Mouse (Mus musculus): ENCODE results near the gene Gstm5.
"Not testable (repeated sequence)": the region's sequence is repeated elsewhere in the genome, so short reads cannot be mapped to it uniquely, and the experiment has no call there.

Gene Gstm5

GRCm38 (mm10) chr3:107873335-107874251, 22.0 kb upstream of the Gstm5 start:
- no peak for DNase-seq (ENCODE audit: low spot score)

DNA sequence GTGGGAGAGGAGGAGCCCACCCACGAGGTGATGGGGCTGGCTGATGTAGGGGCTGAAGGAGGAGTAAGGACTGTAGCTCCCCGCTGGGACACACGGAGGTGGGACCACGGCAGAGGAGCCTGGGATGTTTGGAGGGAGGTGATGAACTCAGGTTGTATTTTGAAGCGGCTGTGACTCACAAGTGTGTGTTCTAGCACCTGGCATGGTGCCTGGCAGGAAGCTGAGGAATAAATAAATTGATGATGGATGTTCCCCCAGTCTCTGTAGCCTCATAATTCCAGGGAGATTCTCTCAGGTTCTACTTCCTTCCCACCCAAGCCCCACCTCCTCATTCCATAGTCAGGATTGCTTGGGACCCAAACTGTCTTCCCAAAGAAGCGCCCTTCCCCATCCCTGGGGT, 20.4 kb upstream of the Gstm5 start:
- no peak for DNase-seq (ENCODE audit: low spot score)

DNA sequence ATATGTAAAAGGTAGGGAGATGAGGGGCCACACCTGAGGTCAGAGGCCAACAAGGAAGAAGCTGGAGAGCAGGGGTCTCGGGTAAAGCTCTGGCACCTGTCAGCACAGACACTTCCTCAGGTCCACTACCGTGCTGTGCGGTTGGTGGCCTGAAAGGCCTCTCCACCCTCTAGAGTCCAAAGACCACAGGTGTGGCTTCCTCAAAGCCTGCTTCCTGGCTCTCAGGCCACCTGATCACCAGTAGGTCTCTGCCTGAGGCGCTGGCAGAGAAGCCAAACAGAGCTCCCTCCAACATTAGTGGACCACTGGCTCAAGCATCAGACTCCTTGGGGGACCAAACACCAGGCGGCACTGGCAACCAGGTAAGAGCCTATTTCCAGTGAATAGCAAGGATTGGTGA, 18.6 kb upstream of the Gstm5 start, which contains the start of gene Eps8l3:
TSS of gene Eps8l3 (plus strand) at position 225 of the 400 bp plus-strand sequence.
- DNase-seq (ENCODE audit: low spot score) = no peak

DNA sequence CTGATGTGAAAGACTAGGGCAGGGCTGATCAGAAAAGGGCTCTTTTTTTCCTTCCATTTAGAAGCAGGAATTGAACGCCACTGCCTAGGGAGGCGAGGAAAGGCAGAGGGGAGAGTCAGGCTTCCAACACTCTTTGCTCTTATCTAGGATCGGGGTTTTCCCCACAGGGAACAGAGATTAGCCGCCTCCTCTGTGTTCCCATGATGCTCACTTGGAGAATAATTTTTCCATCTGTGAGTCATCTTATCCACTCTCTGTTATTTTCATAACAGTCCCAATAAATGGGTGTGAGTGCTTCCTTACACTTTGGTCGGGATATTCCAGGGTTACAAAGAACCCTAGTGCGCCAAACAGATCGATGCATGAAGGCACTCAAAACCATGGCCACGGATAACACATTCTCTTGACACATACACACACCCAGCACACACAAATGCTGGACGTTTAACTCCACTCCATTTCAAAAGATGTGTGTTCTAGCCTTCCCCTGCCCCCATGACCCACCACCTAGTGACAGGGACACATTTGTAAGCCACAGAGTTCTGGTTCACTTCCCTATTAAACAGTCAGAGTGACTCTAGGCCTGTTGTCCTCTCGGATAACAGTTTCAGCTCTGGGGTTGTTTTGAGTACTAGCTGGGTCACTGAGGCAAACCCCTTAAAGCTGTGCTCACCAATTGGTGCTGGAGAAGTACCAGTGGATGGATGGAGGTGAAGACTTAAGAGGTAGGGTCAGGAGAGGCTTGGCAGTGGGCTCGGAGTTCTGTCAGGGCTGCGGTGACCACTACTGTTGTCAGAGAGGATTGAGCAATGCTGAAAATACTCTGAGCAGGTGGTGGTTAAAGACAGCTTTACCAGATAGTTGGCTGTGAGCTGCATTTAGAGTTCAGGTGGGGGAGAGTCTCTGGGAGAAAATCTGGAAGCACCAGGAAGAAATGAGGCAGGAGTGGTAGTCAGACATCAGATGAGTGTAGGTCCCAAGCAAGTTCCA, 17.6 kb upstream of the Gstm5 start:
- no peak for DNase-seq (ENCODE audit: low spot score)

DNA sequence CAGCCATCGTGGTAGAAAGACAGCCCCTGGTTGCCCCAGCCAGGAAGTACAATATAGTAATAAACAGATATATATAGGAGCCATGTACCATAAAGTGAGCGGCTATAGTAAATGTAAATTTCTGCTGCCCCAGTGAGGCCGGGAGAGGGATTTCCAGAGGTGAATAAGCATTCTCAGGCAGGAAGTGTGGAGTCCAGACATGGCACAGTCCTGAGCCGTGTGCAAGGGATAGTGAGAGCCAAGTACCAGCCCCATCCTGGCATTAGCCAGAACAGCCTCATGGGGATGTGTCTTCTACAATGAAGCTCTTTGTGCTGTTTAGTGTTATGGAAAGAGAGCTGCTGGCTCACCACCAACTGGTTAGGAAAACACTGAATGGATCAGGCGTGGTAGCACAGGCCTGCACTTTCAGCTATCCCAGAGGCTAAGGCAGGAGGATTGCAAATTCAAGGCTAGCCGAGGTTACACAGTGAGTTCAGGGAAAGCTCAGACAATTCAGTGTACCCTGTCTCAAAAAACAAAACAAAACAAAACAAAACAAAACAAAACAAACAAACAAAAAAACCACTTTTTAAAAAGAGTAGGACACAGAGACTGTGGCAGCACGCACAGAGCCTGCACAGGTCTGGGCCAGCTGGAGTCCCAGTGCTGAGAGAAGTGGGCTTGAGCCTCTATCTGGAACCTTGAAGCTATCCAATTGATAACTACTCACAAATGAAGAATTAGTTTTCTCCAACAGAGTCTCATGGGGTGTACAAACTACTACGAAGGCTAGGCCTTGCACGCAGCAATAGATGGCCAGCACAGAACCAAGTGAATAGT, 7.7 kb upstream of the Gstm5 start:
- DNase-seq (ENCODE audit: low spot score) = no peak

- DNase-seq (ENCODE audit: low spot score) = not testable (repeated sequence)
Observed at GRCm38 (mm10) chr3:107889236-107889635, 6.4 kb upstream of the Gstm5 start.

DNA sequence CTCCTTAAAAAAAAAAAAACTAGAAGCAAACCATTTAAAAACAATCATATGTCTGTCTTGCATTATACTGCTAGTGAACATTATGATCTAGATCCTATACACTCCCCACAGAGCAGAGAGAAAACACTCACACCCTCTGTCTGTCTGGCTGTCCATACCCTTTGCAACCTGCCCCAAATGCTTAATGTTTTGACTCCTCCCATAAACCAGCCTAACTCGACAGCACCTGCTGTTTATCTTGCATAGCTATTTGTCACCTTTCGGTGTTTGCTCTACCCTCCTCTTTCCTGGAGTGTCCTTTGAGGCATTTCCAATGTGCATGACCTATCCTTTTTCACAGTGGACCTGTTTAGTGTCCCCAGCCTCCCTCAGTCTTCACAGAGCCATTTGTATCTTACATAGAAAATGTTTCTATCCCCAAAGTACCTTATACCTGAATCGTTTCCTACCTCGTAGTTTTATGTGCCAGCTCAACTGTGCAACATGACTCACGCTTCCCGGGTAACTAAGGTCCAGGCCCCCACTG, 364 bp upstream of the Gstm5 start:
- DNase-seq (ENCODE audit: low spot score) = peak; percentile 38

GRCm38 (mm10) chr3:107898691-107899090, 3.1 kb downstream of the Gstm5 start:
- DNase-seq (ENCODE audit: low spot score) = no peak

DNA sequence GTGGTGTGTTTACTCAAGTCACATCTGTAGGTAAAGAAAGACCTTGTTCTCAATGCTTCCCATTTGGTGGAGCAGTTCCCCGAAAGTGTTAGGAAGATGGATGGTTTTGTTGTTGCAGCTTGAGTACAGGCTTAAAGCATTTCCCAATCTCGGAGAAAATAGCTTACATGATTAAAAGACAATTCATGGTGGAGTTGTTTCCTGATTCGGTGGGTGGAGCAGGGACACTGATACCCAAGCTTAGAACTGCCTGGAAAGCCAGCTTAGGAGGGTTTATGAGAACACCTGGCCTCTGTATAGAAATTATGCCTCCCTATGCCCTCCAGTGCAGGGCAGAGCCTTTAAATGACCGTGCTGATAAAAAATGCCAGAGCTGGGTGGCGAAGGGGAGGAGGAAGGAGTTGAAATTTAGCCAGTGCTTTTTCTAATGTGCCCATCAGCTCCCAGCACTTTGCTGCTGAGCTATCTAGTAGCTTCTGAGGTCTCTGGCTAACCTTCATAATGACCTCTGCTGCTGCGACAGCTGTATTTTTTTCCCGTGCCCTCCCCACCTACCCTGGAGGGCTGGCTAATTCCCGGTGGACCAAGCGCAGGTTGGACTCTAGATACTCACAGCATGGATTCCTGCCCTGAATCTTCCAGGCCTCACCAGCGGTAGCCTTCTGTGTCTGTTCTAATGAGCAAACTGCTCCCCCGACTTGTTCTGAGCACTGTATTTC, 5.5 kb downstream of the Gstm5 start:
- DNase-seq (ENCODE audit: low spot score) = no peak

DNA sequence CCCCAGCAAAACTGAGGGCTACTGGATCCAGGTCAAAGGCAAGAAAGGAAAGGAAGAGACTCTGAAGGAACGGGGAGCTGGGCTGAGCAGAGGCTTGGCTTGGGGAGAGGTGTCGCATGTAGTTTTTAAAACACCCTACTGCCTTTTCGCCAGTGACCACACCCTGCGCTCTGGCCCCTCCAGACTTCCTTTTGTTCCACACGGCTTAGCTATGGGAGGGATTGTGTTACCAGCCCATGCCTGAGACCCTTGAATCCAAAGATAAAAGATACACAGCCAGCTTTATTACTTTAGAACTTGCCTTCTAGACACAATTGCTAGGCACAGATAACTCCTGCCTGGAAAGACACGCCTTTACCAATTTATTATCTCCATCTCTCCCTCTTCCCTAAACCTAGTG, 10.3 kb downstream of the Gstm5 start:
- DNase-seq (ENCODE audit: low spot score) = no peak

DNA sequence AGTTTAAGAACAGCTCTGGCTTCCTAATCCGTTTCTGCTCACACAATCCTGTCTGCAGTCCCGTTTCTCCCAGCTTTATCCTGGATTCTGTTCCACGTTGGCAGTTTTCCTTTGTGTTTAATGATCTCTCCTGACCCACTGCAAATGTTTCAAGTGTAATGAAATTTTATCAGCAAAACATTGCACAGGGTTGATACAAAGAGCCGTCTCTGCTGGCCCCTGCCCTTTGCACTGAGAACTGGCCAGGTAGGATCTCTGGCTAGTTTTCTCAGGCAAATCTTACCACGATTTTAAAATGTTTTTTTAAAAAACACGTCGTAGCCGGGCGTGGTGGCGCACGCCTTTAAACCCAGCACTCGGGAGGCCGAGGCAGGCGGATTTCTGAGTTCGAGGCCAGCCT, 21.1 kb downstream of the Gstm5 start:
- no peak for DNase-seq (ENCODE audit: low spot score)

- DNase-seq (ENCODE audit: low spot score) = no peak
Observed at GRCm38 (mm10) chr3:107917097-107917496, 21.5 kb downstream of the Gstm5 start.

DNA sequence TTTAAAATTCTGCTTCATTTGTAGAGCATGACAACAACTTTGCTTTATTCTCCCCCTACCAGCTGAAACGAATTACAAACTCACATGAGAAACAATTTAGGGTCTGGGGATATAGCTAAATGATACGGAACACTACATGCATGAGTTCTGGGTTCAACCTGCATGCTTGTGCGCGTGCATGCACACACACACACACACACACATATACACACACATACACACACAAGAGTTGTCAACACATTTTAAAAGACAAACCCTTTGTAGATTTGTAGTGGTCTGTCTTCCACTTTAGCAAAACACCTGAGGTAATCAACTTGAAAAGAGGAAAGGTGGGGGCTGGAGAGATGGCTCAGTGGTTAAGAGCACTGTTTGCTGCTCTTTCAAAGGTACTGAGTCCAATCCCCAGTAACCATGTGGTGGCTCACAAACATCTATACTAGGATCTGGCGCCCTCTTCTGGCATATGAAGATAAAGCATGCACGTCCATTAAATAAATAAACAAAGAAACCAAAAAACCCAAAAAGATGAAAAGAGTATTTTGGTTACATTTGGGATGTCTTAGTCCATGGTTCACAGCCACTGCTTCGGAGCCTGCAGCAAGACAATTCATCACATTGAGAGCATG, 22.3 kb downstream of the Gstm5 start:
- peak; percentile 71 for DNase-seq (ENCODE audit: low spot score)

- DNase-seq (ENCODE audit: low spot score) = no peak
Observed at GRCm38 (mm10) chr3:107920348-107920747, 24.7 kb downstream of the Gstm5 start.

- DNase-seq (ENCODE audit: low spot score) = no peak
Observed at GRCm38 (mm10) chr3:107925335-107925734, 29.7 kb downstream of the Gstm5 start.

GRCm38 (mm10) chr3:107927841-107928240, 32.2 kb downstream of the Gstm5 start:
- no peak for DNase-seq (ENCODE audit: low spot score)

GRCm38 (mm10) chr3:107928691-107929090, 33.1 kb downstream of the Gstm5 start:
- DNase-seq (ENCODE audit: low spot score) = no peak

DNA sequence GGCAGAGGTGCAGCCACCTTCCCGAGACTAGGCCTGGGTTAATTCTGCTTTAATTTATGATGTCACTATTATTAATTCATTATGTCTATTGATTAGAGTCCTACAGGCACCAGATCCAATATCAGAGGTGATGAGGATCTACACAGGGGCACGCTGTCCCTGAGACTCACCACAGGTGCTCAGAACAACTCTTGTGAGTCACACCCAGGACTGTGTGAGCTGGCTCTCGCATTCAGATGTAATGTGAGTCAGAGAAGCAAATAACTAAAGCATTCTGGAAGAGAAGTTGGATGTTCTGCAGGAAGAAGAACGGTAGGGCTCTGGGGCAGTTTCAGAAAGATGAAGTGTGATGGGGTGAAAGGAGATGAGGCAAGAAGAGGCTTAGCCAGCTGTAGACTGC, 33.6 kb downstream of the Gstm5 start:
- no peak for DNase-seq (ENCODE audit: low spot score)

DNA sequence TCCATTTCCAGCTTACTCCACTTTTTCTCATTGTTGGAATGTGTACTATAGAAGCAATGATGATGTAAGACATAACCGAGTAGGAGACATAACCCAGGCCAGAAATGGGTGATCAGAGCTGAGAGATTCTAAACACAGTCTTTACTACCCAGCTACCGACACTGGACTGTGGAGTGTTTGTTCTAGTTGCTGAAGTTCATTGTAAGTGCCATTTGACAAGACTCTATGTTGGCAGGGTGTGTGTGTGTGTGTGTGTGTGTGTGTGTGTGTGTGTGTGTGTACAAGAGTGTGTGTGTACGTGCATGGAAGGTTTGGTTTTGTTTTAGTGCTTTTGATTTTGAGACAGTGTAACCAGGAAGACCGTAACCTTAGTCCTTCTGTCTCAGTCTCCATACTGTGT, 34.1 kb downstream of the Gstm5 start:
- DNase-seq (ENCODE audit: low spot score) = no peak

DNA sequence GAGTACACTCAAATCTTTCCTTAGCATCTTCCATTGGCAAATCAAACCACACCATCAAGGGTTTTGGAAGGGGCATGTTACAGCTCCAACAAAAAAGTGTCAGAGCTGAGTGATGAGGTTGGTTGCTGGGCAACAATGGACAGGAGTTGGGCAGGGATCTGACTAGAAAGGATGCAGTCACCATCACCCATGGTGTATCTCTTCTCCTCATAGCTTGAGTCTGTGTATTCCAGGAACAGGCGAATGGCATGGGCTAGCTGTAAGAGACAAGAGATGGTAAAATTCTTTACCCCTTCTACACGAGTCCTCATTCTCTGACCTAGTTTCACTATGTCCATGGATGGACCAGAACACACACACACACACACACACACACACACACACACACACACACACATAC, 35.5 kb downstream of the Gstm5 start:
- DNase-seq (ENCODE audit: low spot score) = no peak

Data from c-Kit-positive CD71-positive TER-119-positive erythroid progenitor cells, embryonic 14.5 days (primary cell).